Mouse (Mus musculus) neural tube, postnatal 0 days (tissue): ENCODE measurements around the gene Gnptab. TPM values are rescaled to one million over a fixed set of nuclear protein-coding genes. Genes with fewer than 3 reads are reported as not detected.

Experiments used
- polyA plus RNA-seq: library from polyadenylated mRNA; unstranded; fragments of >200 nt; fragmentation: Nextera tagmentation; extraction: Ambion mirVana; gene quantifications from 2 replicates; pipeline ENCODE4 v1.2.1, GENCODE M21; 2015

Gene Gnptab
- polyA plus RNA-seq, result 19.8 and 20.7 TPM in 2 replicates

GRCm38 (mm10) chr10:88379013-88379885, at the start of gene Gnptab, which contains the start of gene Dram1:
TSS of gene Gnptab (plus strand) at chr10:88379132.
TSS of gene Dram1 (minus strand) at chr10:88379080.

GRCm38 (mm10) chr10:88459502-88459992, 80.6 kb downstream of the Gnptab start, which contains the start of gene Sycp3:
TSS of gene Sycp3 (plus strand) at chr10:88459569.

Other genes with a start within 250 kb of the Gnptab start
- 0.84 and 1.3 TPM in 2 replicates for gene Parpbp, start 232.2 kb upstream of the Gnptab start, polyA plus RNA-seq
- 16.9 and 20.5 TPM in 2 replicates for gene Nup37, start 232.1 kb upstream of the Gnptab start, polyA plus RNA-seq
- gene Washc3, start 178.0 kb upstream of the Gnptab start, polyA plus RNA-seq, result 47.4 and 48.2 TPM in 2 replicates
- 0.75 and 0.85 TPM in 2 replicates for gene Dram1, start 52 bp upstream of the Gnptab start, polyA plus RNA-seq
- gene Sycp3, start 80.4 kb downstream of the Gnptab start, polyA plus RNA-seq, result 0.61 TPM in 1 of 2 replicates, not detected in the other
- 49.5 and 60.9 TPM in 2 replicates for gene Chpt1, start 124.9 kb downstream of the Gnptab start, polyA plus RNA-seq
- 2.8 and 3.9 TPM in 2 replicates for gene Mybpc1, start 226.0 kb downstream of the Gnptab start, polyA plus RNA-seq